Mouse (Mus musculus) heart, embryonic 10.5 days (tissue): ENCODE results near the gene Fam234a. TPM values are rescaled to one million over a fixed set of nuclear protein-coding genes. Genes with fewer than 3 reads are reported as not detected.
"Not testable (repeated sequence)": the region's sequence is repeated elsewhere in the genome, so short reads cannot be mapped to it uniquely, and the experiment has no call there.

Source experiments
- DNase-seq: peaks from one replicate; pipeline ENCODE4 v3.0.0-alpha.2; 2017; ENCODE audit warnings: low spot score
- H3K27ac ChIP-seq: fragments of 300-500 bp; sonication (generic); 2 replicates; pipeline ENCODE4 v1.5.1; 2016; ENCODE audit warnings: mild to moderate bottlenecking
- H3K27me3 ChIP-seq: fragments of 300-500 bp; sonication (generic); 2 replicates; pipeline ENCODE4 v1.6.1; 2016; ENCODE audit warnings: mild to moderate bottlenecking; ENCODE audit not compliant: poor library complexity, insufficient read depth, severe bottlenecking
- H3K36me3 ChIP-seq: fragments of 300-500 bp; sonication (generic); 2 replicates; pipeline ENCODE4 v1.6.1; 2016; ENCODE audit warnings: mild to moderate bottlenecking, moderate library complexity
- H3K4me1 ChIP-seq: fragments of 300-500 bp; sonication (generic); 2 replicates; pipeline ENCODE4 v1.6.1; 2016; ENCODE audit warnings: mild to moderate bottlenecking
- H3K4me3 ChIP-seq: fragments of 300-500 bp; sonication (generic); 2 replicates; pipeline ENCODE4 v1.5.1; 2016; ENCODE audit warnings: mild to moderate bottlenecking, moderate library complexity
- H3K9me3 ChIP-seq: fragments of 300-500 bp; sonication (generic); 2 replicates; pipeline ENCODE4 v1.6.1; 2016; ENCODE audit warnings: mild to moderate bottlenecking, moderate library complexity
- WGBS: fragments of 180-500 bp; shearing (Covaris S2); methylation state at CpG from one replicate; pipeline ENCODE4 v1.1.7; 2016; 5-methylcytosine and 5-hydroxymethylcytosine counted together
- polyA plus RNA-seq: library from polyadenylated mRNA; unstranded; fragments of >200 nt; fragmentation: Nextera tagmentation; extraction: Ambion mirVana; gene quantifications from 2 replicates; pipeline ENCODE4 v1.2.1, GENCODE M21; 2016

The Fam234a gene
- polyA plus RNA-seq, 1 experiment from 2014 or later: 36.0 TPM

- Histone ChIP-seq H3K36me3 (peaks cover 97% of the 10 kb centered on the region), H3K4me1 (no peaks in the 10 kb centered on the region), H3K27me3 (no peaks in the 10 kb centered on the region), H3K9me3 (no peaks in the 10 kb centered on the region), H3K27ac (no peak overlapping the region), H3K4me3 (no peak overlapping the region)
- 95% methylated on average over 15 of the region's 15 CpGs for WGBS
- no peak for DNase-seq
These were observed 51.4 kb downstream of the Fam234a start for GRCm38 (mm10) chr17:26192481-26193190.

- DNase-seq, H3K27me3 ChIP-seq, H3K4me3 ChIP-seq, H3K27ac ChIP-seq, H3K9me3 ChIP-seq, H3K4me1 ChIP-seq: not testable (repeated sequence)
- H3K36me3 ChIP-seq: peaks cover 95% of the 10 kb centered on the region
- 87% methylated on average over 7 of the region's 7 CpGs for WGBS
These were observed 52.6 kb downstream of the Fam234a start for GRCm38 (mm10) chr17:26191486-26191885.

GRCm38 (mm10) chr17:26188091-26188805 is 55.8 kb downstream of the Fam234a start:
- no peaks in the 10 kb centered on the region for H3K27me3 ChIP-seq
- WGBS: 95% methylated on average over 11 of the region's 11 CpGs
- no peak overlapping the region for H3K27ac ChIP-seq
- H3K36me3 ChIP-seq: peaks cover 94% of the 10 kb centered on the region
- no peak for DNase-seq
- H3K4me1 ChIP-seq: no peaks in the 10 kb centered on the region
- H3K4me3 ChIP-seq: no peak overlapping the region
- H3K9me3 ChIP-seq: no peaks in the 10 kb centered on the region

GRCm38 (mm10) chr17:26187592-26187991 is 56.5 kb downstream of the Fam234a start:
- no peak overlapping the region for H3K27ac ChIP-seq

GRCm38 (mm10) chr17:26181179-26181578 is 62.9 kb downstream of the Fam234a start:
- DNase-seq: no peak
- WGBS: 91% methylated on average over 3 of the region's 3 CpGs
- Histone ChIP-seq H3K9me3 (no peaks in the 10 kb centered on the region), H3K4me1 (no peaks in the 10 kb centered on the region), H3K27ac (no peak overlapping the region), H3K4me3 (no peak overlapping the region), H3K36me3 (peaks cover 59% of the 10 kb centered on the region), H3K27me3 (no peaks in the 10 kb centered on the region)

More at GRCm38 (mm10) chr17:26187592-26187991, 56.5 kb downstream of the Fam234a start:
- H3K4me1 ChIP-seq: no peaks in the 10 kb centered on the region
- 94% methylated on average over 5 of the region's 5 CpGs for WGBS
- H3K27me3 ChIP-seq: no peaks in the 10 kb centered on the region
- H3K36me3 ChIP-seq: peaks cover 94% of the 10 kb centered on the region
- no peak for DNase-seq
- no peak overlapping the region for H3K4me3 ChIP-seq
- no peaks in the 10 kb centered on the region for H3K9me3 ChIP-seq

- Histone ChIP-seq H3K27me3 (no peaks in the 10 kb centered on the region), H3K4me1 (no peaks in the 10 kb centered on the region), H3K4me3 (no peak overlapping the region), H3K27ac (no peak overlapping the region), H3K9me3 (no peaks in the 10 kb centered on the region), H3K36me3 (peaks cover 54% of the 10 kb centered on the region)
- DNase-seq: no peak
These were observed 65.4 kb downstream of the Fam234a start for GRCm38 (mm10) chr17:26178611-26179010.

GRCm38 (mm10) chr17:26175248-26175647 is 68.8 kb downstream of the Fam234a start:
- H3K27ac ChIP-seq, H3K27me3 ChIP-seq, H3K4me1 ChIP-seq, DNase-seq, H3K9me3 ChIP-seq, H3K4me3 ChIP-seq: not testable (repeated sequence)
- WGBS: 70% methylated on average over 2 of the region's 2 CpGs
- peaks cover 43% of the 10 kb centered on the region for H3K36me3 ChIP-seq

- no peaks in the 10 kb centered on the region for H3K4me1 ChIP-seq
- DNase-seq: no peak
- no peaks in the 10 kb centered on the region for H3K9me3 ChIP-seq
- no peak overlapping the region for H3K4me3 ChIP-seq
- no peaks in the 10 kb centered on the region for H3K27me3 ChIP-seq
- H3K36me3 ChIP-seq: peaks cover 6% of the 10 kb centered on the region
- 88% methylated on average over 2 of the region's 2 CpGs for WGBS
- H3K27ac ChIP-seq: no peak overlapping the region
These were observed 76.0 kb downstream of the Fam234a start for GRCm38 (mm10) chr17:26168039-26168438.

- Histone ChIP-seq H3K27me3 (no peaks in the 10 kb centered on the region), H3K9me3 (no peaks in the 10 kb centered on the region), H3K4me1 (no peaks in the 10 kb centered on the region), H3K36me3 (peaks cover 8% of the 10 kb centered on the region; the same call in 1 of the 2 replicates), H3K4me3 (no peak overlapping the region), H3K27ac (no peak overlapping the region)
- no peak for DNase-seq
- WGBS: 100% methylated on average over 1 of the region's 1 CpGs
These were observed 81.3 kb downstream of the Fam234a start for GRCm38 (mm10) chr17:26162736-26163135.

Other genes with a start within 250 kb of the Fam234a start
- 12.3 and 16.6 TPM in 2 replicates for gene Rab11fip3, start 174.7 kb downstream of the Fam234a start, polyA plus RNA-seq
- gene Decr2, start 153.9 kb downstream of the Fam234a start, polyA plus RNA-seq: 32.8 and 39.6 TPM in 2 replicates
- 115 and 137 TPM in 2 replicates for gene Nme4, start 148.6 kb downstream of the Fam234a start, polyA plus RNA-seq
- gene Tmem8, start 130.9 kb downstream of the Fam234a start, polyA plus RNA-seq: 0.71 and 1.2 TPM in 2 replicates
- gene Mrpl28, start 120.7 kb downstream of the Fam234a start, polyA plus RNA-seq: 273 and 284 TPM in 2 replicates
- gene Axin1, start 105.6 kb downstream of the Fam234a start, polyA plus RNA-seq: 5.5 and 7.0 TPM in 2 replicates
- 2.0 and 2.4 TPM in 2 replicates for gene Pdia2, start 45.2 kb downstream of the Fam234a start, polyA plus RNA-seq
- gene Rgs11, start 41.3 kb downstream of the Fam234a start, polyA plus RNA-seq: 4.2 and 5.3 TPM in 2 replicates
- 8.2 and 10.0 TPM in 2 replicates for gene Arhgdig, start 36.5 kb downstream of the Fam234a start, polyA plus RNA-seq
- 70.6 and 100 TPM in 2 replicates for gene Luc7l, start 8.7 kb upstream of the Fam234a start, polyA plus RNA-seq
- gene Neurl1b, start 170.6 kb upstream of the Fam234a start, polyA plus RNA-seq: 1.3 and 1.8 TPM in 2 replicates